Mouse (Mus musculus) cortical plate, adult 2 months (tissue): Measurements from ENCODE around the gene Cdk4.

Source experiments
- CTCF ChIP-seq: fragments of 200-500 bp; IDR thresholded peaks from 2 replicates; pipeline ENCODE4 v1.5.1; 2011; ENCODE audit warnings: mild to moderate bottlenecking, control low read depth, low read length; ENCODE audit not compliant: insufficient read depth; ENCODE audit errors: extremely low read depth
- POLR2A ChIP-seq: fragments of 200-500 bp; IDR thresholded peaks from 2 replicates; pipeline ENCODE4 v1.6.1; 2011; ENCODE audit warnings: mild to moderate bottlenecking, low read length, control low read depth; ENCODE audit not compliant: insufficient read depth; ENCODE audit errors: extremely low read depth

DNA sequence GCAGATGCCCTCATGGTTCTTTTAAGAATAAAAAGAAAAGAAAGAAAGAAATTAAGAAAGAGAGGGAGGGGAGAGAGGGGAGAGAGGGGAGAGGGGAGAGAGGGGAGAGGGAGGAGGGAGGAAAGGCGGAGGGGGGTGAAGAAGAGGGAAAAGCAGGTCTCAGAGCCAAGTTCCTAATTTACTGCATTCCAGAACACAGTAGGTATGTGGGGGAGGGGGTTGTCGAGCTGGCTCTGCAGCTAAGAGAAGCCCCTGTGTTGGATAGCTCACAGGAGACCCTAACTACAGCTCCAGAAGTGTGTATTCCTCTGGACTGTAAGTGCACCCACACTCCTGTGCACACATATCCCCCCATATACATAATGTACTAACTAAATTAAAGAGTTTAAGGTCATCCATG is 46.3 kb upstream of the Cdk4 start:
- TF ChIP-seq POLR2A (no peak), CTCF (no peak)
